Mouse (Mus musculus): Measurements from ENCODE around the gene Gstp2.
A peak's percentile ranks its signal among the peaks of the same experiment; 100 is the strongest.

Gene Gstp2

DNA sequence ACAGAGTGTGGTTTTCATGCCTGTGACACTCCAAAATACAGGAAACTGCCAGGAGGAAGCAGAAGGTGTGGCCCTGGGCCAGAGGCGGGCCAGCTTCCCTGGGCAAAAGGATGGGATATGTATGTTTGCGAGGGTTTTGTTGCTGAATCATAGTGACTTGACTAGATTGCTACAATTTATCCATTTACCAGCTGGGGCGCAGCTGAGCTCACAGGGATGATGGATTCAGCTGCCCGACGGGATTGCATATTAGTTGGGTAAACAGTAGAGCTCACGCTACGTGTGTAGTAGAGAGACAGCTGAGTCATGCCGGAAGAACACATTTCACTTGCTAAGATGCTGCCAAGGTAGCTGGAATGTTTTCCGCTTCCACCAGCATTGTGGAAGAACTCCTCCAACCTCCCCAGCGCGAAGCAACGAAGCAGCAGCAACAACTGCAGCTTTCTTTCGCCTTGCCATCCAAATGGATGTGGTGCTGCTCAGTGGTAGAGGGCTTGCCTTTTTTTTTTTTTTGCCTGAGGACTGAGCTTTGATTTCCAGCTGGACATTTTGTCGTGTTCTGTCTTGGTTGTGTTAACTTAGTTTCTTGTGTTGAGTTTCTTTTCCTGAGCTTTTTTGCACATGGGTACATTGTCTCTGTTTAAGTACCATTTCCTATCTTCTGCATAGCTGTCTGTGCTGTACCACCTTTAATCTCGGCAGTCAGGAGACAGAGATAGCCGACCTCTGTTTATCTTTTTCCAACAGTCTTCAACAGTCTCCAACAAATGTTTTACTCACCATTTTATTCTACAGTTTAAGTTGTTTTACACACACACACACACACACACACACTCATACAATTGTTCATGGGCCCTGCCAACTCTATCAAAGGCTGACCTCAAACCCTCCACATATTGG, at the start of gene Gstp2:
Gene Gstp2, minus strand, starts transcription at position 58 of the 900 bp plus-strand sequence.
- DNase-seq (ENCODE audit: low spot score in 2 of 2): peak in 1 of 2 experiments; percentile 43

DNA sequence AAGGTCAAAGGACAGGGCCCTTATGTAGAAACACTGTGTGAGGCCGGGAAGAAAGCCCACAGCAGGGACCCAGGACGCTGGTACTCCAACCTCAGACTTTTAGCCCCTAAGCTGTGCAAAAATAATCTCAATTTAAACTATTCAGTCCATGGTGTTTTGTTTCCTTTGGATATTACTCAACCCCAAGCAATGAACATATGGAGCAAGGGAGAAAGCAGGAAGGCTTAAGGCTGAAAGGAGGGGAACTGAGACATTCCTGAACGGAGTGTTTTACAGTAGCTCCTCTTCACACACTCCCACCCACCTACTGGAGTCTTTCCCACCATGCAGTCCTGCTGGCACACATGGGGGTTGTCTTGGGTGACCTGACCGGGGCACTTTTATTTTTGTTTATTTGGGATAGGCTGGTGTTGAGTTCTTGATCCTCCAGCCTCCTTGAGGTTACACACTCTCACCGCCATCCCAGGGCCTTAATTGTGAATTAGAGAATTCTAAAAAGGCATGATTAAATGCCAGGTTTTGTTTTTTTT, 49.0 kb upstream of the Gstp2 start:
- DNase-seq (ENCODE audit: low spot score in 2 of 2): no peak

DNA sequence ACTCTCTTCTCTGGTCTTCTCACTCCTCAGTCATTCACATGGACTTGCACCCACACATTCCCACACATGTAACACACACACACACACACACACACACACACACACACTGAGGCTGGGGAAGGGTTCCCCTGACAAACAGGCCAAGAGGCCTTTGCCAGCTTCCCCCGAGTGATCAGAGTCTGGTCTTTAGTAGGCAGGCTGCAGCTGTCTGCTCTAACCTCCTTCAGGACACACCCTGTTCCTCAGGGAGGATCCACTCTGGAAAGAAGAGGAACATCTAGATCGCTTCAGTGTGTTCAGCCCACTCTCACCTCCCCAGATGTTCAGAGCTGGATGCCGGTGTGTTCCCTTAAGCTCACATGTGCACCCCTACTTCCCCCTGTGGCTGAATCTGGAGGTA, 48.5 kb upstream of the Gstp2 start:
- no peak for DNase-seq (ENCODE audit: low spot score in 2 of 2)

- DNase-seq (ENCODE audit: low spot score in 2 of 2): no peak
These were observed 47.9 kb upstream of the Gstp2 start for GRCm38 (mm10) chr19:4093772-4094171.

DNA sequence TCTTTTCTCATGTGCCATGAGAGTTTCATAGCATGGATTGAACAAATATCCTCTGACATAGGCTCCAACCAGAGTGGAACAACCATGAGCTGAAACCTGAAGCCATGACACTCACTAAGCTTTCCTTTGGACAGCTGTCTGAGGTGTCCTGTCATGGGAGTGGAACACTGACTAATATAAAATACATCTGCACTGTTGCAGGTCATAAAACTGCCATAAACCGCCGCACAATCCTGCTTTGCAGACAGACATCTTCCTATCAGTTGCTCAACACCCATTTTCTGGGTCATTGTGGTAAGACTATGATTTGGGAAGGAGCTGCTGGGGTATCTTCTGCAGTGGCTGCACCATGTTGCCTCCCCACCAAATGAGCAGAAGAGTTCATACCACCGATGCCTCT, 46.9 kb upstream of the Gstp2 start:
- no peak for DNase-seq (ENCODE audit: low spot score in 2 of 2)

DNA sequence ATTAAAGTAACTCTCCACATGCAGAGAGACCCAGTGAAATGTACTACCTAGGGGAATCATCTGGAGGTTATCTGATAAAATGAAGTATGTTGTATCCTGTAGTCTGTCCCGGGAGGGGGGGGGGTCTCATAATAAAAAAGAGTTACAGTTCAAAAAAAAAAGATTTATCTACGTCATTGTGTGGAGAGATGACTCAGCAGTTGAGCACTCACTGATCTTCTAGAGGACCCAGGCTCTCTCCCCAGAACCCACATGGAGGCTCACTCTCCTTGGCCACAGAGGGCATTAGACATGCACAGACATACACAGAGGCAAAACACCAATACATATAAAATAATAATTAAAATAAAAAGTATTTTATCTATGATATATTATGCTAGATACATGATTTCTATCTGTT, 45.6 kb upstream of the Gstp2 start:
- DNase-seq (ENCODE audit: low spot score in 2 of 2): no peak

DNA sequence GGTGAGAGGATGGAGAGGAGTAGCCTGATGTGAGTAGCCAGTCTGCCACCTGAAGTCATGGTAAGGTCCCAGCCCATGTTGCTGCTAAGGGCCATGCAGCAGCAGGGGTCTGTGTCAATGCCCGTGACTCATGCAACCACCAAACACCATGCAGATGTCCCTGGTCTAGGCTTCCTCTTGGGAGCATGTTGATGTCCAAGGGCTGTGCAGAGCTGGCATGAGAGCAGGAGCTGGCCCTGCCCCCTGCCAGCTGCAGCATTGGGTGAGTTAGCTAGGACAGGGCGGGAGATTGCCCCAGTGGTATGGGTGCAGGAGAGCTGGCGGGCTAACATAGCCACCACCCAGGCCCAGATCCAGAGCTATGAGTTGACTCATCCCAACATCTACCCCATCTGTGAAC, 44.6 kb upstream of the Gstp2 start:
- no peak for DNase-seq (ENCODE audit: low spot score in 2 of 2)

DNA sequence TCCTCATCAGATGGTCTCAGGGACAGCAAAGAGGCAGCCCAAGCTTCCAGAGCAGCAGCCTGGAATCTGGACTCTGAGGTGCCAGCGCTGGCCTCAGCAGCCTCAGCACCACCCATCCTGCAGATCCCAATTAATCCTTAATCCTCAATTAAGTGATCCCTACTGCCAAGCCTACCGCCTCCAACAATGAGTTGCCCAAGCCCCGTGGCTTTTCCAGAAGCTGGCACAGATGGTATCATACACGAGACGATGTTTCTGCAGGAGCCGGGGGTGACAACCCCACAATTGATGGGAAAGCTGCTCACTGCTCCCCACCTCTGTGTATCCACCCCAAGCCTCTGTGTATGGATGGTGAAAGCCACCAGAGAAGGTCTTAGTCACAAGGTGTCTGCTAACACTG, 43.3 kb upstream of the Gstp2 start:
- no peak for DNase-seq (ENCODE audit: low spot score in 2 of 2)

GRCm38 (mm10) chr19:4088146-4088545, 42.3 kb upstream of the Gstp2 start:
- no peak for DNase-seq (ENCODE audit: low spot score in 2 of 2)

- no peak for DNase-seq (ENCODE audit: low spot score in 2 of 2)
These were observed 41.3 kb upstream of the Gstp2 start for GRCm38 (mm10) chr19:4087090-4087489.

GRCm38 (mm10) chr19:4086156-4086555, 40.3 kb upstream of the Gstp2 start:
- no peak for DNase-seq (ENCODE audit: low spot score in 2 of 2)

DNA sequence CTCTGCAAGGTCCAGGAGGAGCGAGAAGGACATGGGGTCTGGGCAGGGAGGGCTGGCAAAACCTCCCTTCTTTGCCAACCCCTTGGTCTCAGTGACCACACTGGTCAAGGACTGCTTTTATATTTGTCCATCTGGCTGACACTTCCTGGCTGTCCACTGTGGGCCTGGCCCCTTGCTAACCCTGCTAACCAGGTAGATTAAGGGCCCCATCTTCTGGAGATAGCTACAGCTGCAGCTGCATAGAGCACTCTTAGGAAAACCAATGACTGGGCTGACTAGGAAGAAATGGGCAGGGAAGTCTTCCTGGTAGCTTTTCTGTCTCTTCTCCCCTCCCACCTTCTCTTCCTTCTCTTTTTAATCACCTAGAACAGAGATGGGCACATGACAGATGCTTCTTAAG, 39.2 kb upstream of the Gstp2 start:
- DNase-seq (ENCODE audit: low spot score in 2 of 2): no peak

- no peak for DNase-seq (ENCODE audit: low spot score in 2 of 2)
These were observed 38.0 kb upstream of the Gstp2 start for GRCm38 (mm10) chr19:4083826-4084225.

- no peak for DNase-seq (ENCODE audit: low spot score in 2 of 2)
These were observed 37.5 kb upstream of the Gstp2 start for GRCm38 (mm10) chr19:4083316-4083715.

- no peak for DNase-seq (ENCODE audit: low spot score in 2 of 2)
These were observed 36.6 kb upstream of the Gstp2 start for GRCm38 (mm10) chr19:4082219-4082965.

- DNase-seq (ENCODE audit: low spot score in 2 of 2): no peak
These were observed 35.6 kb upstream of the Gstp2 start, which contains the start of gene Cabp2 for GRCm38 (mm10) chr19:4081394-4081793. Gene Cabp2 (plus strand): TSS chr19:4081578.

GRCm38 (mm10) chr19:4080511-4081009, 34.7 kb upstream of the Gstp2 start:
- DNase-seq (ENCODE audit: low spot score in 2 of 2): no peak

DNA sequence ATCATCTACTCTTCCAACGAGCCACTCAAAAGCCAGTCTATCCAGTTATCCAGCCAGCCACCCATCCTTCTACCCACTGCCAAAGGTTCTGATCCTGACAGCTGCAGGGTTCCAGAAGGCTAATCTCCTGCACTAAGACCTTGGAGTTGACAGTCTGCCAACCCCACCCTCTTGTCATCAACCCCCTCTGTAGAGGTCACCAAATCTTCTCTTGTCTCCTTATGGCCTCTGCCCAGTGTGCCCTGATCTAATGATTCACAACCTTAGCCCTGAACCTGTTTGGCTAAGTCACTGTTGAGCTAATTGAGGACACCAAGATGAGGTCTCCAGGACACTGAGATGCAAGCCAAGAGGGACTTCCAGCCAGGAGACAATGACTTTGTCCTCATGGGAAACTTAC, 33.8 kb upstream of the Gstp2 start:
- peak in 1 of 2 experiments; percentile 50 for DNase-seq (ENCODE audit: low spot score in 2 of 2)

- no peak for DNase-seq (ENCODE audit: low spot score in 2 of 2)
These were observed 29.7 kb upstream of the Gstp2 start for GRCm38 (mm10) chr19:4075531-4075930.

- DNase-seq (ENCODE audit: low spot score in 2 of 2): no peak
These were observed 27.0 kb upstream of the Gstp2 start for GRCm38 (mm10) chr19:4072706-4073424.

DNA sequence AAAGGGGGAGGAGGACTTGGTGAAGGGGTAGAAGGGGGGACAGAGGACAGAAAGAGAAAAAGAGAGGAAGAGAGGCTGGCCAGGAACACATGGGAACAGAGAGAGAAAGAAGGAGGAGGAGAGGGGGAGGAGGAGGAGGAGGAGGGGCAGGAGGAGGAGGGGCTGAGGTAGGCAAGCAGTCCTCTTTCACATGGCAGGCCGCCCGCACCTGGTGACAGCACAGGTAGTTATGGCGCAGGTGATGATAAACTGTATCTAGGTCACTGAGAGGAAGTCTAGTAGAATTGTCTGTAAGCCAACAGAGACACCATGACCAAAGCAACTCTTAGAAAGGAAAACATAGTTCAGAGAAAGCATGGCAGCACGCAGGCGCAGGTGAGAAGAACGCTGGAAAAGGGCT, 25.6 kb upstream of the Gstp2 start:
- DNase-seq (ENCODE audit: low spot score in 2 of 2): no peak

DNA sequence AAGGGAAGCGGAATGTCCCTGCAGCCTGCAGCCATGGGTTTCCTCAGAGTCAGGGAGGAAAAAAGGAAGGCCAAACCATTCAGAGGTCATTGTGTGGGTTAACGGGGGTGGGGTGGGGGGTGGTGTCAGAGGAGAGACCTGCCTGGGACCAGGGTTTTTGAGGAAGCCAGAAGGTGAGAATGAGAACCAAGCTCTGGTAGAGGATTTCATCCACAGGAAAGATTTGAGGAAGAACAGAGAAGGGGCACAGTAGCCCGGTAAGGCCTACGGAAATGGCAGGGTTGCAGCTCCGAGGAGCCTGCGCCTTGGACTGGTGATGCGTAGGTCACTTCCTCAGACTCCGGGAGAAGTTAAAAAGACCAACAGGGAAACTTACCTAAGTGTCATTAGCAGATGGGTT, 24.9 kb upstream of the Gstp2 start:
- no peak for DNase-seq (ENCODE audit: low spot score in 2 of 2)

All from spleen, postnatal 14 days (tissue).